Mouse (Mus musculus): ENCODE results near the gene Npas3.

- TF ChIP-seq EP300 (IDR thresholded peaks at IDR 0.05; ENCODE audit: low read depth), result no peak
- no peak for TF ChIP-seq CTCF (IDR thresholded peaks at IDR 0.05; ENCODE audit: low read depth)
Observed at GRCm38 (mm10) chr12:53331800-53332199, 83.3 kb downstream of the Npas3 start.
